In genomic region chr2:28638886-28639285, GRCm38 (mm10) we compare ENCODE assay signal across 8 mouse cellular contexts. TPM values are rescaled to one million over a fixed set of nuclear protein-coding genes. Genes with fewer than 3 reads are reported as not detected.
DNase-seq lines count a peak whose midpoint lies in the region; ATAC-seq lines count a peak whose summit lies in the region.

No protein-coding gene starts in this region.

- H3K9ac ChIP-seq in embryonic facial prominence, embryonic 11.5 days (replicated peaks; ENCODE audit: low read length) = peak overlapping the region; percentile 25
- H3K9ac ChIP-seq in kidney, embryonic 16.5 days (replicated peaks; ENCODE audit: low read length) = peak overlapping the region; percentile 5; the same call in 1 of the 2 replicates

- 0 out of 2 replicates have a peak overlapping the region, but pooled peaks have one; percentile 10 for H3K4me3 ChIP-seq in embryonic facial prominence, embryonic 11.5 days (ENCODE audit: low read depth, low read length)
- H3K4me3 ChIP-seq in kidney, embryonic 16.5 days (ENCODE audit: low read length) = peak overlapping the region; percentile 1; the same call in 1 of the 2 replicates

- H3K4me1 ChIP-seq in embryonic facial prominence, embryonic 11.5 days (ENCODE audit: control insufficient read depth, insufficient read depth, low read length) = peaks cover 3% of the 10 kb centered on the region; the same call in 1 of the 2 replicates
- peaks cover 29% of the 10 kb centered on the region for H3K4me1 ChIP-seq in kidney, embryonic 16.5 days (ENCODE audit: insufficient read depth, low read length)

- 0 out of 2 replicates have a peak overlapping the region, but pooled peaks have one; percentile 8 for H3K27ac ChIP-seq in embryonic facial prominence, embryonic 11.5 days (replicated peaks; ENCODE audit: low read depth, low read length)
- H3K27ac ChIP-seq in kidney, embryonic 16.5 days (ENCODE audit: low read length) = no peak overlapping the region

- peak; percentile 9 to 37 for DNase-seq in heart, adult 18-20 months
- DNase-seq in heart, adult 9 months (ENCODE audit: low spot score in 2 of 2) = no peak
- peak; percentile 81 for DNase-seq in embryonic facial prominence, embryonic 11.5 days (ENCODE audit: low spot score)
- peak; percentile 47 for DNase-seq in lung, postnatal 10 days
- DNase-seq in testis, postnatal 10 days (ENCODE audit: low spot score) = peak; percentile 60
- DNase-seq in urinary bladder, postnatal 36 days (ENCODE audit: low spot score in 2 of 2) = no peak

- no peak for ATAC-seq in embryonic facial prominence, embryonic 11.5 days (replicated peaks; ENCODE audit: insufficient number of reproducible peaks, low FRiP score, low TSS enrichment, low read depth)
- no peak for ATAC-seq in kidney, embryonic 16.5 days (ENCODE audit: low FRiP score, low TSS enrichment)
- ATAC-seq in megakaryocyte progenitor cell, adult 5-6 weeks (replicated peaks; ENCODE audit: poor library complexity) = no peak

- no peaks in the 10 kb centered on the region for H3K36me3 ChIP-seq in embryonic facial prominence, embryonic 11.5 days (replicated peaks; ENCODE audit: control insufficient read depth, insufficient read depth, low read depth, low read length)
- H3K36me3 ChIP-seq in kidney, embryonic 16.5 days (ENCODE audit: insufficient read depth, low read length) = no peaks in the 10 kb centered on the region

- H3K9me3 ChIP-seq in embryonic facial prominence, embryonic 11.5 days (replicated peaks; ENCODE audit: control insufficient read depth, low read length) = no peaks in the 10 kb centered on the region
- H3K9me3 ChIP-seq in kidney, embryonic 16.5 days (ENCODE audit: low read length) = no peaks in the 10 kb centered on the region

- H3K27me3 ChIP-seq in embryonic facial prominence, embryonic 11.5 days (ENCODE audit: control insufficient read depth, insufficient read depth, low read length) = no peaks in the 10 kb centered on the region
- H3K27me3 ChIP-seq in kidney, embryonic 16.5 days (ENCODE audit: insufficient read depth, low read length) = no peaks in the 10 kb centered on the region

- H3K4me2 ChIP-seq in embryonic facial prominence, embryonic 11.5 days (ENCODE audit: low read depth, low read length) = peak overlapping the region; percentile 25
- peak overlapping the region; percentile 45 for H3K4me2 ChIP-seq in kidney, embryonic 16.5 days (replicated peaks; ENCODE audit: low read depth, low read length)

- 4% methylated on average over 9 of the region's 9 CpGs for WGBS in embryonic facial prominence, embryonic 11.5 days
- 6% methylated on average over 9 of the region's 9 CpGs for WGBS in kidney, embryonic 16.5 days

RNA-seq across cellular contexts. Expression of gene Tsc1, which starts 2.1 kb away (rescaled TPM):
- total RNA-seq in heart, adult 18-20 months (2021) = 10 to 100 TPM; 26.6 to 28.4 TPM
- 16.4 and 17.9 TPM in 2 replicates for polyA plus RNA-seq in embryonic facial prominence, embryonic 11.5 days (2014; fragmentation: Nextera tagmentation; extraction: Ambion mirVana)
- 23.1 and 23.3 TPM in 2 replicates for polyA plus RNA-seq in kidney, embryonic 16.5 days (2015; fragmentation: Nextera tagmentation; extraction: Ambion mirVana)
- 9.4 and 10.3 TPM in 2 replicates for total RNA-seq in megakaryocyte progenitor cell, adult 5-6 weeks (2015)
- total RNA-seq in megakaryocyte progenitor cell, adult 5-6 weeks (2017) = 7.1 and 12.1 TPM in 2 replicates

RNA-seq across cellular contexts. Expression of gene Gfi1b, which starts 17.1 kb away (rescaled TPM):
- total RNA-seq in heart, adult 18-20 months (2021) = not detected
- 2.1 and 2.6 TPM in 2 replicates for polyA plus RNA-seq in embryonic facial prominence, embryonic 11.5 days (2014; fragmentation: Nextera tagmentation; extraction: Ambion mirVana)
- polyA plus RNA-seq in kidney, embryonic 16.5 days (2015; fragmentation: Nextera tagmentation; extraction: Ambion mirVana) = 0.33 and 0.42 TPM in 2 replicates
- total RNA-seq in megakaryocyte progenitor cell, adult 5-6 weeks (2015) = 15.6 and 28.3 TPM in 2 replicates
- 10.3 and 13.1 TPM in 2 replicates for total RNA-seq in megakaryocyte progenitor cell, adult 5-6 weeks (2017)

RNA-seq across cellular contexts. Expression of gene Gtf3c5, which starts 55.3 kb away (rescaled TPM):
- total RNA-seq in heart, adult 18-20 months (2021) = 10 to 100 TPM in 1 of 2 experiments, 1 to 10 TPM in 1; 9.3 to 10.2 TPM
- 38.5 and 38.8 TPM in 2 replicates for polyA plus RNA-seq in embryonic facial prominence, embryonic 11.5 days (2014; fragmentation: Nextera tagmentation; extraction: Ambion mirVana)
- polyA plus RNA-seq in kidney, embryonic 16.5 days (2015; fragmentation: Nextera tagmentation; extraction: Ambion mirVana) = 48.5 and 49.7 TPM in 2 replicates
- total RNA-seq in megakaryocyte progenitor cell, adult 5-6 weeks (2015) = 16.2 and 19.1 TPM in 2 replicates
- total RNA-seq in megakaryocyte progenitor cell, adult 5-6 weeks (2017) = 11.0 and 13.0 TPM in 2 replicates

Comparison
In these comparisons a context has a peak if more than half of its experiments do, and no peak if none do; other contexts are left out.
1. DNase-seq: peak in heart, adult 18-20 months (2 of 2), embryonic facial prominence, embryonic 11.5 days (single experiment), lung, postnatal 10 days (single experiment) and testis, postnatal 10 days (single experiment); none in heart, adult 9 months (0 of 2) and urinary bladder, postnatal 36 days (0 of 2).
2. RNA of gene Gfi1b, which starts 17.1 kb away (total RNA-seq): 10.3 to 28.3 TPM in megakaryocyte progenitor cell, adult 5-6 weeks; not detected in heart, adult 18-20 months; every median in the first group is over 10 times any median in the second.